Mouse (Mus musculus): ENCODE results near the gene Vps35.

- TF ChIP-seq CTCF (IDR thresholded peaks at IDR 0.05; ENCODE audit: insufficient read depth, low read length) (no peak), POLR2A (IDR thresholded peaks at IDR 0.05; ENCODE audit: borderline replicate concordance, extremely low read depth, low read depth, low read length) (no peak)
Measured at GRCm38 (mm10) chr8:85318534-85318933, 18.9 kb upstream of the Vps35 start.
